Mouse (Mus musculus): ENCODE measurements at regions not wholly inside any gene's neighbourhood (a gene's known extent, or its start where the extent isn't known, plus 50 kb on each side); places are given as distances from the start of the nearest gene placed in this dataset.
A peak's percentile ranks its signal among the peaks of the same experiment; 100 is the strongest.

GRCm38 (mm10) chr9:47276303-47277005, 253.5 kb upstream of the Cadm1 start:
- DNase-seq, result peak; percentile 54

- DNase-seq, result peak; percentile 60
Measured at GRCm38 (mm10) chr9:47279410-47279809, 250.6 kb upstream of the Cadm1 start.

GRCm38 (mm10) chr9:47280146-47280545, 249.8 kb upstream of the Cadm1 start:
- DNase-seq, result peak; percentile 9

- DNase-seq, result no peak
Measured at GRCm38 (mm10) chr9:47280598-47280997, 249.4 kb upstream of the Cadm1 start.

GRCm38 (mm10) chr9:47283746-47284455, 246.1 kb upstream of the Cadm1 start:
- no peak for DNase-seq

GRCm38 (mm10) chr9:47286930-47287722, 242.8 kb upstream of the Cadm1 start:
- no peak for DNase-seq

- no peak for DNase-seq
Measured at GRCm38 (mm10) chr9:47288587-47289199, 241.3 kb upstream of the Cadm1 start.

- DNase-seq, result no peak
Measured at GRCm38 (mm10) chr9:47300633-47301032, 229.3 kb upstream of the Cadm1 start.

- DNase-seq, result no peak
Measured at GRCm38 (mm10) chr9:47307125-47307751, 222.7 kb upstream of the Cadm1 start.

- DNase-seq, result peak; percentile 79
Measured at GRCm38 (mm10) chr9:47307752-47308500, 222.0 kb upstream of the Cadm1 start.

GRCm38 (mm10) chr9:47313433-47313832, 216.5 kb upstream of the Cadm1 start:
- DNase-seq, result no peak

GRCm38 (mm10) chr9:47314236-47314635, 215.7 kb upstream of the Cadm1 start:
- no peak for DNase-seq

- no peak for DNase-seq
Measured at GRCm38 (mm10) chr9:47320345-47320744, 209.6 kb upstream of the Cadm1 start.

- DNase-seq, result no peak
Measured at GRCm38 (mm10) chr9:47321106-47321789, 208.7 kb upstream of the Cadm1 start.

GRCm38 (mm10) chr9:47322293-47322692, 207.7 kb upstream of the Cadm1 start:
- DNase-seq, result peak; percentile 15

GRCm38 (mm10) chr9:47323051-47323450, 206.9 kb upstream of the Cadm1 start:
- no peak for DNase-seq

GRCm38 (mm10) chr9:47327575-47327974, 202.4 kb upstream of the Cadm1 start:
- no peak for DNase-seq

GRCm38 (mm10) chr9:47332929-47333328, 197.0 kb upstream of the Cadm1 start:
- DNase-seq, result no peak

- DNase-seq, result peak; percentile 22
Measured at GRCm38 (mm10) chr9:47338221-47338620, 191.8 kb upstream of the Cadm1 start.

GRCm38 (mm10) chr9:47346527-47347111, 183.4 kb upstream of the Cadm1 start:
- DNase-seq, result no peak

Data from adrenal gland, postnatal 14 days (tissue).